Mouse (Mus musculus) embryo, embryonic 11.5 days (tissue): ENCODE measurements around the gene Pgk2.
"Not testable (repeated sequence)": the region's sequence is repeated elsewhere in the genome, so short reads cannot be mapped to it uniquely, and the experiment has no call there.

ENCODE experiments used
- DNase-seq: peaks from one replicate; pipeline ENCODE4 v3.0.0-alpha.2; 2012; ENCODE audit warnings: low read depth, low spot score

Pgk2 gene

GRCm38 (mm10) chr17:40208540-40208939, at the start of gene Pgk2:
Pgk2 (minus strand) TSS chr17:40208640.
- no peak for DNase-seq

GRCm38 (mm10) chr17:40252487-40252886, 44.0 kb upstream of the Pgk2 start:
- no peak for DNase-seq

GRCm38 (mm10) chr17:40242135-40242534, 33.7 kb upstream of the Pgk2 start, which contains the start of gene Crisp3:
Crisp3 (minus strand) TSS chr17:40242288.
- DNase-seq, result no peak

GRCm38 (mm10) chr17:40201803-40202202, 6.6 kb downstream of the Pgk2 start:
- DNase-seq, result not testable (repeated sequence)

GRCm38 (mm10) chr17:40190192-40190591, 18.2 kb downstream of the Pgk2 start:
- not testable (repeated sequence) for DNase-seq

- DNase-seq, result not testable (repeated sequence)
Observed at GRCm38 (mm10) chr17:40157729-40158359, 50.6 kb downstream of the Pgk2 start.
